Mouse (Mus musculus) ES-CJ7 (cell line): ENCODE measurements around the gene Ccdc93.
A peak's percentile ranks its signal among the peaks of the same experiment; 100 is the strongest.

Experiments
- DNase-seq: peaks from one replicate; pipeline ENCODE4 v3.0.0; 2011; ENCODE audit warnings: low read depth, low spot score

The Ccdc93 gene

DNA sequence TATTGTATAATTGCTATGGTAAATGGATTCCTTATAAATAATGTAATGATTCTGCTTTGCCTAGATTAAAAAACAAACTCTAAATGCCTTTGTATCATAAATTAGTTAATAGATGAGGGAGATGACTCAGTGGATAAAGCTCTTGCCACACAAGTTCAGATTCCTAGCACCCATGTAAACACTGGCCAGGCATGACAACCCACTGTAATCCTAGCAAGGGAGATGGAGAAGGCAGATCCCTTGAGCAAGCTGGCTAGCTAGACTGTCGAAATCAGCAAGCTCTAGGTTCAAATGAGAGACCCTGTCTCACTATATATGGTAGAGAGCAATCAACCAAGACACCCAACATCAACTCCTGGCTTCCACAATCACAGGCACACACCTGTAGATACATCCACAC lies 87.8 kb downstream of the Ccdc93 start:
- no peak for DNase-seq

DNA sequence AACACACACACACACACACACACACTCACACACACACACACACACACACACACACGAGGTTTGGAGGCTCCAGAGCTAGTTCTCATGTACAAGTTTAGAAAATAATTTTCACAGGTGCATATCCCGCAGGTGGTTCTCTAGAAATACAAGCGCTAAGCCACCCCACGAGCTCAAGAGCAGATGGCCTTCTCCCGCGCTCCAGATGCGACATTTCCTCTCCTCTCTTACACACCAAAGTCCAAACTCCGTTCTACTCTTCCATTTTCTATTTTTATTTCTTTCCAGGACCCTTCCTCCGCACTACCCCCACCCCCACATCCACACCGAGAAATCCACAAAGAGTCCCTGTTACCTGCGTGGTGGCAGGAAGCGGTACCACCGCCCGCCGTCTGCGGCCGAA lies 96.2 kb downstream of the Ccdc93 start:
- DNase-seq: no peak

DNA sequence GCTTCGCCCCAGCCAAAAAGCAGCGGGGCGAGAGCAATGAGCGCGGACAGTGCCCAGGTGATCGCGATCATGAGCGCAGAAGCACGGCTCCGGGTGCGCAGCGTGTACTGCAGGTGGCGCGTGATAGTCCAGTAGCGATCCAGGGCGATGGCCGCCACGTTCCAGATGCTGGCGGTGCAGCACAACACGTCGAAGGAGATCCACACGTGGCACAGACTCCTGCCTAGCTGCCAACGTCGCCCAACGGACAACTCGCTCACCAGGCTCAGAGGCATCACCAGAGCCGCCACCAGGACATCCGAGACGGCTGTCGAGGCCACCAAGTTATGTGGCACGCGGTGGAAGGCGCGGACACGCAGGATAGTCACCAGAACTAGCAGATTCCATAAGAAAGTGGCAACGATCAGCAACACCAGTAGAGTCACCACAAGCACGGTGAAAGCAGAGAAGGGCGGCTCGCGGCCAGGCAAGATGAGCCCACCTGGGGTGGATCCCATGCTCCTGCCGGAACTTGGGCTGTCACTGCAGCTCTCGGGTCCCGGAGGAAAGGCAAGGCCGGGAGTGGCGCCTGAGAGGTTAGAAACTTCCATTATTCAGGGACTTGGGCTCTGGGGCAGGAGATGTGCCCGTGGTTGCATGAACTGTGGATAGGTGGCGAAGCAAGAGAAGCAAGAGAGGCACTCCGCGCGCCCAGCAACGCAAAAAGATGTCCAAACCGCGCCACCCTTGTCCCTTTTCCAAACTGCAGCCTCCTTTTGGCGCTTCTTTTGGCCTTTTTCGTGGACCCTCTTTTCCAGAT lies 97.0 kb downstream of the Ccdc93 start:
- peak; percentile 34 for DNase-seq

DNA sequence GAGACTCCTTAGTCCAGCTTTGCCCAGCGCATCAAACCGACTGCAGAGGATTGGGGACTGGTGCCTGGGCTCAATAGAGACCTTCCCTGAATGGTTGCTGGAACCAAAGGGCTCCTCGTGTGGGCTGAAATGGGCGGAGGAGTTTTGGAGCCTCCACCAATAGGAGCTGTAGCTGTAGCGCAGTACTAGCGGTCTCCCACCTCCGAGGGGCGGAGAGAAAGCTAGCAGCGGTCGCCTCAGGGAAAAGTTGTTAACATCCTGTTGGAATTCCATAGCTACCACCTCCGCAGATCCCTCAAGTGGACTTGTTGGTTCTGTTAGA lies 97.5 kb downstream of the Ccdc93 start, which contains the start of gene Htr5b:
Htr5b (minus strand) TSS at position 67 of the 322 bp plus-strand sequence.
- peak; percentile 88 for DNase-seq

GRCm38 (mm10) chr1:121529286-121529685 lies 98.4 kb downstream of the Ccdc93 start:
- DNase-seq: no peak

DNA sequence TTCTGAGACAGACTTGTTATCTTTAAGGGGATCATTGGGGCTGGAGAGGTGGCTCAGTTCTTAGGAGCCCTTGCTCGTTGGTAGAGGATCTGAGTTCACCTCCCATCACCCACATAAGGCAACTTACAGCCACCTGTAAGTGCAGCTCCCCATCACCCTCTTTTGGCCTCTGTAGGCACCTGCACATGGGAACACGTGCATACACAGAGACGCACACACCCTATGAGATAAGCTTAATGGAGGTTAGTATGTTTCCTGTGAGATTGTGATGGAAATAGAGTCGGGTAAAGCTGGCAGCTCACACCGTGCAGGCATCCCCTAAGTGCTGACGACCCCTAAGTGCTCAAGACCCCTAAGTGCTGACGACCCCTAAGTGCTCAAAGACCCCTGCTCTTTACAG lies 100.6 kb downstream of the Ccdc93 start:
- no peak for DNase-seq

- no peak for DNase-seq
These were observed 109.5 kb downstream of the Ccdc93 start for GRCm38 (mm10) chr1:121540361-121540760.

DNA sequence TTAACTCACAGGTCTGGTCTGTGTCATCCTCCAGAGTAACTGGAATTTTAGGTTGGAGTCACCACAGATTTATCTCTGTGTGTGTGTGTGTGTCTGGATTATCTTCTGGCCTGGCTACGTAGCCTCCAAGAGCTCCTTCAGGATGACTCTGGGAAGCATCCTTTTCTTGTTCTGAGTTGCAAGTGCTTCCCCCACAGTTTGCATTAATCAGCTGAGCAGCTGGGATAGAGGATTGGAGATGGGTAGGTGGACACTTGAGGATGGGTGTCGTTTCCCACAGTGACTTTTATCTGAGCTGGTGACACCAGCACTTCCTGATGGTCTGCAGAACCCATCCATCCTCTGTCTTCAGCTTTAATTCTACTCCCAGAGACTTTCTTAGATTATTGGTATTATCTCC lies 116.0 kb downstream of the Ccdc93 start:
- no peak for DNase-seq

DNA sequence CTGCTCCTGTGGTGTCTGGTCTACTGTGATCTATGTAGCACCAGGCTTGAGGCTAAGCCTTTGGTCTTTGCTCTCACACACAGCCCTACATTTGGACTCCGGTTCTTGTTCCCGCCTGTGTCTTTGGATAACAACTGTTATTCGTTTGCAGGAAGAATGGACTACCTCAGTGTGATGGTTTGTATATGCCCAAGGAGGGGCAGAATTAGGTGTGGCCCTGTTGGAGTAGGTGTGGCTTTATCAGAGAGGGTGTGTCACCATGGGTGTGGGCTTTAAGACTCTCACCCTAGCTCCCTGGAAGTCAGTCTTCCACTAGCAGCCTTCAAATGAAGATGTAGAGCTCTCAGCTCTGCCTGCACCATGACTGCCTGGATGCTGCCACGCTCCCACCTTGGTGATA lies 117.8 kb downstream of the Ccdc93 start:
- peak; percentile 23 for DNase-seq

DNA sequence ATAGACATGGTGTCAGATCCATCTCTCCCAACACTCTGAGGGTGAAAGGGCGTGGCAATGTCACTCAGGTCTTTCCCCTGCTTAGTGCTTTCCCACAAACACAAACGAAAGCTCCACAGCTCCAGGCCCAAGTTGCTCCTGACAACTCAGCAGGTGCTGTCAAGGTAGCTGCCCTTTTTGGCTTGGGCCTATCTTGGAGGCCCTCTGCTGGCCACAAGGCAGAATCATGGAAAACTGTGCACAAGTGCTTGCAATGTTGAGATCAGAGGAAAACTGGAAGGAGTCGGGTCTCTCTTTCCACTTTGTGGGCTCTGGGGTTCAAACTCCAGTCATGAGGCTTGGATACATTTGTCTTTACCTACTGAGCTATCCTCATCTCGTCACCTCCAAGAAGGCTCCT lies 118.6 kb downstream of the Ccdc93 start:
- peak; percentile 61 for DNase-seq

GRCm38 (mm10) chr1:121550801-121551456 lies 120.1 kb downstream of the Ccdc93 start:
- DNase-seq: no peak

DNA sequence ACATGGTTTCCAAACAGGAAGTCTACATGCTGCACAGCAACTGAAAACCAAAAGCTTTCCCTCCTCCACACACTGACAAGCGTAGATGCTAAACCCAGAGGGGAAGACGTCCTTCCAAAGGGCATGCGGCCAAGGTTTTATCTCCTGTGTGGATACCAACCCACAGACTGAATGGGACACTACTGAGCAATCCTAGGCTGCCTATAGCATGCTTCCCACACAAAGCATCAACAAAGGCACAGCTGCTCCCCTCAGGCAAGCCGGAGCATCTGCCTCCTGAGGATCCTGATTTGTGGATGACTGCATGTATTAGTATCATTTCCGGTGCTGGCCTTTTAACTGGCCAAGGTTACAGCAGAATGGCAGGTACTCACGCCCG lies 120.6 kb downstream of the Ccdc93 start:
- DNase-seq: no peak
